Mouse (Mus musculus) CD8-positive naive resting alpha-beta T cell, adult 2 months (primary cell): ENCODE data around the gene Cyp4v3.

ENCODE experiments used
- DNase-seq, 2 experiments: peaks; one replicate each; pipeline ENCODE4 v3.0.0; 2022; ENCODE audit warnings: low read depth in 2 of 2, low spot score in 2 of 2

Cyp4v3 gene

GRCm38 (mm10) chr8:45321365-45321764 lies 11.7 kb downstream of the Cyp4v3 start:
- no peak for DNase-seq

- no peak for DNase-seq
These were observed 12.1 kb downstream of the Cyp4v3 start for GRCm38 (mm10) chr8:45320930-45321329.

- no peak for DNase-seq
These were observed 22.0 kb downstream of the Cyp4v3 start for GRCm38 (mm10) chr8:45310967-45311366.

GRCm38 (mm10) chr8:45308366-45308765 lies 24.6 kb downstream of the Cyp4v3 start, which contains the start of gene Gm45753:
Gene Gm45753, minus strand, starts transcription at chr8:45308466.
- DNase-seq, result no peak

GRCm38 (mm10) chr8:45305479-45305878 lies 27.5 kb downstream of the Cyp4v3 start:
- DNase-seq, result no peak

- no peak for DNase-seq
These were observed 28.7 kb downstream of the Cyp4v3 start for GRCm38 (mm10) chr8:45304354-45304753.

- no peak for DNase-seq
These were observed 30.6 kb downstream of the Cyp4v3 start for GRCm38 (mm10) chr8:45302390-45302789.

GRCm38 (mm10) chr8:45295276-45295675 lies 37.7 kb downstream of the Cyp4v3 start:
- DNase-seq, result no peak

- no peak for DNase-seq
These were observed 38.3 kb downstream of the Cyp4v3 start, which contains the start of gene Klkb1 for GRCm38 (mm10) chr8:45294687-45295086. Gene Klkb1, minus strand, starts transcription at chr8:45294859.

GRCm38 (mm10) chr8:45291790-45292189 lies 41.2 kb downstream of the Cyp4v3 start:
- no peak for DNase-seq

GRCm38 (mm10) chr8:45281630-45282029 lies 51.4 kb downstream of the Cyp4v3 start:
- no peak for DNase-seq

GRCm38 (mm10) chr8:45277453-45277852 lies 55.6 kb downstream of the Cyp4v3 start:
- no peak for DNase-seq

GRCm38 (mm10) chr8:45274317-45274716 lies 58.7 kb downstream of the Cyp4v3 start:
- DNase-seq, result no peak

GRCm38 (mm10) chr8:45269056-45269455 lies 64.0 kb downstream of the Cyp4v3 start:
- no peak for DNase-seq

- no peak for DNase-seq
These were observed 64.5 kb downstream of the Cyp4v3 start for GRCm38 (mm10) chr8:45268485-45268884.

GRCm38 (mm10) chr8:45267611-45268391 lies 65.2 kb downstream of the Cyp4v3 start:
- DNase-seq, result no peak

- no peak for DNase-seq
These were observed 66.0 kb downstream of the Cyp4v3 start for GRCm38 (mm10) chr8:45266993-45267392.

- no peak for DNase-seq
These were observed 68.1 kb downstream of the Cyp4v3 start for GRCm38 (mm10) chr8:45264918-45265317.

GRCm38 (mm10) chr8:45262851-45263250 lies 70.2 kb downstream of the Cyp4v3 start:
- no peak for DNase-seq

GRCm38 (mm10) chr8:45261920-45262319 lies 71.1 kb downstream of the Cyp4v3 start, which contains the start of gene F11:
Gene F11, minus strand, starts transcription at chr8:45262031.
- DNase-seq, result no peak

GRCm38 (mm10) chr8:45258421-45258820 lies 74.6 kb downstream of the Cyp4v3 start:
- DNase-seq, result no peak

- DNase-seq, result no peak
These were observed 78.0 kb downstream of the Cyp4v3 start for GRCm38 (mm10) chr8:45255040-45255439.
